Mouse (Mus musculus) CH12.LX (cell line): ENCODE measurements around the gene Gm20388. TPM values are rescaled to one million over a fixed set of nuclear protein-coding genes. Genes with fewer than 3 reads are reported as not detected.

Experiments
- DNase-seq: peaks from one replicate; pipeline ENCODE4 v3.0.0-alpha.2; 2013; ENCODE audit errors: extremely low read depth
- H3K27ac ChIP-seq: 2 replicates; pipeline ENCODE4 v1.5.1; 2012; ENCODE audit warnings: low read depth, mild to moderate bottlenecking, control low read depth, moderate library complexity; ENCODE audit not compliant: insufficient read depth
- H3K27me3 ChIP-seq: replicated peaks from 2 replicates; pipeline ENCODE3; 2012; ENCODE audit warnings: inconsistent platforms
- H3K36me3 ChIP-seq, 2 experiments: replicated peaks in 1 of 2; 2 replicates each; pipeline versions ENCODE3 to v1.6.1; 2012; ENCODE audit warnings: inconsistent platforms in 1 of 2, low read length in 1 of 2, mild to moderate bottlenecking in 1 of 2, mixed read lengths in 1 of 2, moderate library complexity in 1 of 2; ENCODE audit not compliant: control insufficient read depth in 1 of 2, insufficient read depth in 1 of 2
- H3K4me1 ChIP-seq, 2 experiments: 2 replicates each; pipeline ENCODE4 v1.6.1; 2012; ENCODE audit warnings: inconsistent platforms in 1 of 2, moderate library complexity in 1 of 2; ENCODE audit not compliant: insufficient read depth in 2 of 2, control insufficient read depth in 1 of 2
- H3K4me2 ChIP-seq: 2 replicates; pipeline ENCODE4 v1.6.1; 2012; ENCODE audit warnings: low read depth, mild to moderate bottlenecking, control low read depth; ENCODE audit not compliant: poor library complexity, insufficient read depth, severe bottlenecking
- H3K4me3 ChIP-seq, 3 experiments: fragments of 150-350 bp in 1 of 3; sonication (generic) in 1 of 3; replicated peaks in 1 of 3; 2 replicates each; pipeline versions ENCODE3 to v1.5.1; 2011 to 2012; ENCODE audit warnings: low read depth in 2 of 3, low read length in 2 of 3, mild to moderate bottlenecking in 2 of 3, moderate library complexity in 2 of 3, control low read depth in 1 of 3, improper control_type of control experiment in 1 of 3, inconsistent platforms in 1 of 3, mixed read lengths in 1 of 3; ENCODE audit not compliant: poor library complexity in 1 of 3
- H3K79me2 ChIP-seq: replicated peaks from 2 replicates; pipeline ENCODE4 v1.6.1; 2012; ENCODE audit warnings: mild to moderate bottlenecking, moderate library complexity; ENCODE audit not compliant: control insufficient read depth, poor library complexity, insufficient read depth, severe bottlenecking; ENCODE audit errors: extremely low read depth
- H3K9ac ChIP-seq: 2 replicates; pipeline ENCODE4 v1.6.1; 2012; ENCODE audit warnings: low read depth, mild to moderate bottlenecking, control low read depth, moderate library complexity; ENCODE audit not compliant: insufficient read depth
- H3K9me3 ChIP-seq: replicated peaks from 2 replicates; pipeline ENCODE3; 2012; ENCODE audit warnings: low read length, inconsistent platforms, mixed read lengths
- CHD2 ChIP-seq: IDR thresholded peaks from 2 replicates; pipeline ENCODE4 v1.6.1; 2011; ENCODE audit warnings: low read length, improper control_type of control experiment
- E2F4 ChIP-seq: IDR thresholded peaks from 2 replicates; pipeline ENCODE4 v1.6.1; 2011; ENCODE audit warnings: low read depth, low read length, improper control_type of control experiment; ENCODE audit not compliant: insufficient replicate concordance
- ELF1 ChIP-seq: IDR thresholded peaks from 2 replicates; pipeline ENCODE4 v1.6.1; 2014; ENCODE audit warnings: low read depth, mild to moderate bottlenecking, inconsistent platforms, low read length, improper control_type of control experiment
- ETS1 ChIP-seq: conservative IDR thresholded peaks from 2 replicates; pipeline ENCODE4 v1.6.1; 2012; ENCODE audit warnings: low read depth, mild to moderate bottlenecking, inconsistent platforms, low read length, improper control_type of control experiment, moderate library complexity
- GABPA ChIP-seq: IDR thresholded peaks from 2 replicates; pipeline ENCODE4 v1.6.1; 2012; ENCODE audit warnings: low read depth, low read length, improper control_type of control experiment, inconsistent platforms; ENCODE audit not compliant: insufficient replicate concordance
- IRF4 ChIP-seq: IDR thresholded peaks from 2 replicates; pipeline ENCODE4 v1.6.1; 2014; ENCODE audit warnings: low read depth, mild to moderate bottlenecking, inconsistent platforms, low read length, improper control_type of control experiment
- JUN ChIP-seq: IDR thresholded peaks from 2 replicates; pipeline ENCODE4 v1.6.1; 2011; ENCODE audit warnings: low read depth, mild to moderate bottlenecking, low read length, improper control_type of control experiment, moderate library complexity; ENCODE audit not compliant: insufficient read depth
- JUND ChIP-seq: conservative IDR thresholded peaks from 2 replicates; pipeline ENCODE4 v1.6.1; 2011; ENCODE audit warnings: low read depth, low read length, improper control_type of control experiment
- KAT2A ChIP-seq: IDR thresholded peaks from 2 replicates; pipeline ENCODE4 v1.6.1; 2012; ENCODE audit warnings: low read length, improper control_type of control experiment, inconsistent platforms; ENCODE audit not compliant: insufficient replicate concordance
- MAX ChIP-seq: IDR thresholded peaks from 2 replicates; pipeline ENCODE4 v1.6.1; 2011; ENCODE audit warnings: low read length, improper control_type of control experiment
- MEF2A ChIP-seq: IDR thresholded peaks from 2 replicates; pipeline ENCODE4 v1.6.1; 2014; ENCODE audit warnings: low read depth, mild to moderate bottlenecking, inconsistent platforms, low read length, improper control_type of control experiment, borderline replicate concordance
- MXI1 ChIP-seq: IDR thresholded peaks from 2 replicates; pipeline ENCODE4 v1.6.1; 2011; ENCODE audit warnings: mild to moderate bottlenecking, low read depth, low read length, improper control_type of control experiment
- MYC ChIP-seq: IDR thresholded peaks from 2 replicates; pipeline ENCODE4 v1.6.1; 2011; ENCODE audit warnings: low read depth, mild to moderate bottlenecking, improper control_type of control experiment, low read length
- NELFE ChIP-seq: IDR thresholded peaks from 2 replicates; pipeline ENCODE4 v1.6.1; 2011; ENCODE audit warnings: low read depth, low read length, improper control_type of control experiment
- NRF1 ChIP-seq: IDR thresholded peaks from 2 replicates; pipeline ENCODE4 v1.6.1; 2014; ENCODE audit warnings: low read depth, mild to moderate bottlenecking, inconsistent platforms, low read length, improper control_type of control experiment, moderate library complexity
- PAX5 ChIP-seq: IDR thresholded peaks from 2 replicates; pipeline ENCODE4 v1.6.1; 2012; ENCODE audit warnings: low read length, inconsistent platforms, mixed read lengths
- POLR2A ChIP-seq: IDR thresholded peaks from 2 replicates; pipeline ENCODE4 v1.6.1; 2011; ENCODE audit warnings: low read depth, mild to moderate bottlenecking, improper control_type of control experiment, low read length
- POLR2AphosphoS2 ChIP-seq: IDR thresholded peaks from 2 replicates; pipeline ENCODE4 v1.6.1; 2011; ENCODE audit warnings: low read depth, low read length, improper control_type of control experiment
- RAD21 ChIP-seq: IDR thresholded peaks from 2 replicates; pipeline ENCODE4 v1.6.1; 2011; ENCODE audit warnings: low read depth, mild to moderate bottlenecking, low read length, improper control_type of control experiment, moderate library complexity
- RCOR1 ChIP-seq: conservative IDR thresholded peaks from 2 replicates; pipeline ENCODE4 v1.6.1; 2012; ENCODE audit warnings: low read depth, mild to moderate bottlenecking, inconsistent platforms, low read length, improper control_type of control experiment
- TBP ChIP-seq: conservative IDR thresholded peaks from 2 replicates; pipeline ENCODE4 v1.6.1; 2011; ENCODE audit warnings: low read depth, low read length, improper control_type of control experiment
- TCF12 ChIP-seq: IDR thresholded peaks from 2 replicates; pipeline ENCODE4 v1.6.1; 2014; ENCODE audit warnings: low read depth, mild to moderate bottlenecking, inconsistent platforms, low read length, improper control_type of control experiment
- UBTF ChIP-seq: IDR thresholded peaks from 2 replicates; pipeline ENCODE4 v1.6.1; 2012; ENCODE audit warnings: low read depth, mild to moderate bottlenecking, inconsistent platforms, low read length, improper control_type of control experiment, moderate library complexity
- USF1 ChIP-seq: IDR thresholded peaks from 2 replicates; pipeline ENCODE4 v1.6.1; 2014; ENCODE audit warnings: low read depth, mild to moderate bottlenecking, inconsistent platforms, low read length, improper control_type of control experiment
- USF2 ChIP-seq: conservative IDR thresholded peaks from 2 replicates; pipeline ENCODE4 v1.6.1; 2011; ENCODE audit warnings: low read depth, low read length, improper control_type of control experiment
- ZC3H11A ChIP-seq: IDR thresholded peaks from 2 replicates; pipeline ENCODE4 v1.6.1; 2012; ENCODE audit warnings: low read depth, mild to moderate bottlenecking, inconsistent platforms, low read length, improper control_type of control experiment
- ZKSCAN1 ChIP-seq: IDR thresholded peaks from 2 replicates; pipeline ENCODE4 v1.6.1; 2012; ENCODE audit warnings: low read depth, inconsistent platforms, low read length, improper control_type of control experiment, borderline replicate concordance
- dilution Hi-C: fragments of 300-500 bp; cut with MboI; formaldehyde crosslinking; loops from 2 replicates; pipeline ENCODE4 v1.14.3; 2020; ENCODE audit warnings: low sequenced_read_pairs; ENCODE audit not compliant: extremely low pct_unique_long_range_greater_than_20kb, extremely low pct_ligation_motif_present
- in situ Hi-C: fragments of 300-500 bp; cut with MboI; formaldehyde crosslinking; loops from 3 replicates; pipeline ENCODE4 v1.14.3; 2019; ENCODE audit warnings: low sequenced_read_pairs, low pct_ligation_motif_present, low pct_unique_long_range_greater_than_20kb, mixed read lengths
- polyA plus RNA-seq: library from polyadenylated mRNA; unstranded; fragments of >175 nt; gene quantifications from 2 replicates; pipeline ENCODE4 v1.2.1, GENCODE M21; 2012; ENCODE audit warnings: low read depth; ENCODE audit not compliant: insufficient read length
- total RNA-seq, 2 experiments: library from RNA; depleted of rRNA; stranded (reverse); fragments of 300-350 nt in 1 of 2; fragments of >200 nt in 1 of 2; gene quantifications; 2 replicates each; pipeline ENCODE4 v1.2.3; 2012 to 2014

Gm20388 gene
- total and polyA plus RNA-seq, 3 experiments: 14.8 to 26.3 (median 22.2) TPM

DNA sequence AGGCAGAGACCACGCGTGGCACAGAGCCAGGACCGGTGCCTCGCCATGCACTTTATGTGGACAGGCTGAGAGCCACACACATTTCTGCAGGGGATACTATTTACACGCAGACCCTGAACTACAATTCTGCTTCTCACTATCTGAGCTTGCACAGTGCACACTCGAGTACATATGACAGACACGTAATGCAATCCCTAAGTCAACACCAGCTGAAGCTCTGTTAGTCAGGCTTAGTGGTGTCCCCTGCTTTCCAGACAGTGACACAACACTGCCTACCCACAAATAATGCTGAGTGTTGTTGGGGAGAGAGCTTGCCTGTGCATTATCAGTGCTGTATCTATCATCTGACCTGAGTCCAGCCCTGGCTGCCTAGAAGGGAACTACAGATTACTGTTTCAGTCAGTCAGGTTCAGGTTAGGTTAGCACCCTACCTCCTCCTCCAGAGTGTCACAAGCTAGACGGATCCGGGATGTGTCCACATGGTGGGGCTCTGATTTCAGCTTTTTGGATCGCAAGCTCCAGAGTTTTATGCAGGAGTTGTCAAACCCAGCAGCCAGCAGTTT, 4092.0 kb downstream of the Gm20388 start:
- Histone ChIP-seq H3K9ac (no peak overlapping the region), H3K4me2 (no peak overlapping the region), H3K9me3 (no peaks in the 10 kb centered on the region), H3K79me2 (peaks cover 19% of the 10 kb centered on the region), H3K4me3 (no peak overlapping the region), H3K27me3 (no peaks in the 10 kb centered on the region), H3K27ac (no peak overlapping the region), H3K36me3 (peaks cover 75 to 98% of the 10 kb centered on the region in 2 experiments), H3K4me1 (no peaks in the 10 kb centered on the region)
- in situ Hi-C loops (no loop called here), dilution Hi-C loops (no loop called here)
- no peak for DNase-seq
- TF ChIP-seq MXI1 (no peak), MEF2A (no peak), TBP (no peak), E2F4 (no peak), POLR2AphosphoS2 (no peak), GABPA (no peak), USF1 (no peak), MYC (no peak), ZC3H11A (no peak), USF2 (no peak), UBTF (no peak), JUN (no peak), ELF1 (no peak), IRF4 (no peak), NELFE (no peak), PAX5 (no peak), JUND (no peak), CHD2 (no peak)

DNA sequence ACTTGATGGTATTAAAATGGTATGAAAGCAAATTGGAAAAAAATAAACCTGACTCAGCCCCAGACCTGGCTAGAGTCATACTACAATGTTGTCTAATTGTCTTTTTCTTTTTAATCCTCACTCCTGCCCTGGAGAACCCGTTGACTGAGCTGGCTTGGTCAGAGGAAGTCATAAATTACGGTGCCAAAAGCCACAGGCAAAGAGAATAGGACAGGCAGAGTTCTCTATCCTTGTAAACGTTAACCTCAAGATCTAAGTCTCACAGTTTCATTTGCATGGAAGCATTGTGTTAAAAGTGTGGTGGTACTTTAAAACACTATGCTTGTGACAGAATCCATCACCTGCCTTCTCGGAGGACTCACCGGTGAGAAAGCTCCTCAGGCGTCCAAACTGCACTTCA, 4097.2 kb downstream of the Gm20388 start:
- in situ Hi-C loops: no loop called here
- DNase-seq: no peak
- no peak overlapping the region for H3K27ac ChIP-seq
- no peak overlapping the region for H3K4me2 ChIP-seq
- TF ChIP-seq USF2: no peak
- TF ChIP-seq PAX5: no peak
- no peak for TF ChIP-seq TBP
- no peak for TF ChIP-seq POLR2A
- TF ChIP-seq IRF4: no peak
- no peak for TF ChIP-seq NRF1
- TF ChIP-seq ZC3H11A: no peak
- TF ChIP-seq RAD21: no peak
- TF ChIP-seq RCOR1: no peak
- no peak for TF ChIP-seq MAX
- no peak for TF ChIP-seq UBTF
- TF ChIP-seq ETS1: no peak
- TF ChIP-seq POLR2AphosphoS2: no peak
- no peak for TF ChIP-seq ZKSCAN1
- no peak for TF ChIP-seq TCF12
- no peak for TF ChIP-seq CHD2
- no peak for TF ChIP-seq ELF1
- TF ChIP-seq KAT2A: no peak
- no peak for TF ChIP-seq JUND
- H3K4me3 ChIP-seq: no peak overlapping the region
- peaks cover 19% of the 10 kb centered on the region for H3K79me2 ChIP-seq
- dilution Hi-C loops: no loop called here
- no peaks in the 10 kb centered on the region for H3K4me1 ChIP-seq
- H3K27me3 ChIP-seq: no peaks in the 10 kb centered on the region
- no peak overlapping the region for H3K9ac ChIP-seq
- H3K36me3 ChIP-seq: peaks cover 69 to 85% of the 10 kb centered on the region in 2 experiments
- H3K9me3 ChIP-seq: no peaks in the 10 kb centered on the region
